Mouse (Mus musculus) thymus, adult 2 months (tissue): ENCODE data around the gene Masp2.

Source experiments
- CTCF ChIP-seq: fragments of 200-500 bp; IDR thresholded peaks from 2 replicates; pipeline ENCODE4 v1.5.1; 2012; ENCODE audit warnings: mild to moderate bottlenecking, control low read depth, low read length, moderate library complexity, borderline replicate concordance; ENCODE audit not compliant: control insufficient read depth, poor library complexity, insufficient read depth; ENCODE audit errors: extremely low read depth
- POLR2A ChIP-seq: fragments of 200-500 bp; IDR thresholded peaks from 2 replicates; pipeline ENCODE4 v1.6.1; 2012; ENCODE audit warnings: mild to moderate bottlenecking, low read length, control low read depth, moderate library complexity; ENCODE audit not compliant: control insufficient read depth, poor library complexity, insufficient read depth; ENCODE audit errors: extremely low read depth

DNA sequence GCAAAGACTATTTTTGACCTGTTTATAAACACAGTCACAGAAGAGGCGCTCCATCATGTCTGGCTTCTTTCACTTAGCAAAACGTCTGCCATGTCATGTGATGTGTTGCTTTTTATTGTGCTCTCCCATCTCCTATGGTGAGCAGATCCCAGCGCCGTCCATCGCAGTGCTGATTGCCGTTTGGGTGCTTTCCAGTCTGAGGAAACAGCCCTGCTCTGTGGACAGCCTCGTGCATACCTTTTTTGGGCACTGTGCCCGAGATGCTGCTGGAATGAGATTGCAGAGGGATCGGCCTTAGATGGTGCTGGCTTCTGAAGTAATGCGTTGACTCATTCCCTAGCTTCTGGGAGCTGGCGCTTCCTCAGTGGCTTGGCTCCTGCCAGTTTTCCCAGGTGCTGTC is 44.3 kb downstream of the Masp2 start:
- TF ChIP-seq CTCF (no peak), POLR2A (no peak)
